Mouse (Mus musculus): ENCODE results near the gene Mmp25. TPM values are rescaled to one million over a fixed set of nuclear protein-coding genes. Genes with fewer than 3 reads are reported as not detected.

The Mmp25 gene
- polyA plus RNA-seq (2014; fragmentation: Illumina TruSeq; extraction: RNeasy Lipid Tissue Mini Kit (QIAGEN cat#74804); ENCODE audit: insufficient read depth, low read depth, low replicate concordance) = 0.27 TPM

DNA sequence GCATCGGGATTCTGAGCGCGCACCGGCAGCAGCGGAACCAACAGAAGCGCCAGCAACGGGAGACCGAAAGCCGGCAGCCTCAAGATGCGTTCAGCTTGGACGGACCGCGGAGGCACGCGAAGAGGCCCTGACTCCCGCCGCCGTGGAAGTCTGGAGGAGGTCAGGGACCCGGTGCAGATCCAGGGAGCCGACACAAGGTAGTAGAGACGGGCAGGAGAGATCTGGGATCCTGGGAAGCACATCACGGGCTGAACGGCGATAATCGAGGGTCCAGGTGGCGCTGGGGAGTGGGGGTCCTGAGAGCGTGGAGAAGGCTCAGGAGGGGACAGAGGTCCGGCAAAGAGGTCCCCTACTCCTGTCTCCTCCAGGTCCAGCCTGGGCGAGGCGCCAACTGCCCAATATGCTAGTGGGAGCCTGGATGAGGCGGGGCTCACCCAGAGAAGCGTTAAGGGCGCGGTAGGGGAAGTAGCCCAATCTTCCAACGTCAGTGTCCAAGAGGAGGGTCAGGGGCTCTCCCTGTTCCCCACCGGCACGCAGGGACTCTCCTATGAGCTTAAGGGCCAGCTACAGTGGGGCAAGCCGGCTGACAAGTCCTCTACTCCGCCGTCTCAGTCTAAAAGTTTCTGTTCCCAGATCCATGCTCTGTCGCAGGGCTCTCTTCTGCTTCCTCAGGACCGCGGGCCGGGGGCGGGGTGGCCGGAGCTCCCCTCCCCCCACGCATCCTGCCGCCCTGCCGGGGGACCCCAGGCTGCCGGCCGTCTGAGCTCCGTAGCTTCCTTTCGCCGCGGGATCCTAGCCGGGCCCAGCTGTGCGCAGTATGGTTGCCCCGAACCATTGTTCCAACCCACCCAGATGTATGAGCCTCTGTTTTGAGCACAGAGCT lies at the start of gene Mmp25:
TSS of gene Mmp25 (minus strand) at position 665 of the 883 bp plus-strand sequence.

DNA sequence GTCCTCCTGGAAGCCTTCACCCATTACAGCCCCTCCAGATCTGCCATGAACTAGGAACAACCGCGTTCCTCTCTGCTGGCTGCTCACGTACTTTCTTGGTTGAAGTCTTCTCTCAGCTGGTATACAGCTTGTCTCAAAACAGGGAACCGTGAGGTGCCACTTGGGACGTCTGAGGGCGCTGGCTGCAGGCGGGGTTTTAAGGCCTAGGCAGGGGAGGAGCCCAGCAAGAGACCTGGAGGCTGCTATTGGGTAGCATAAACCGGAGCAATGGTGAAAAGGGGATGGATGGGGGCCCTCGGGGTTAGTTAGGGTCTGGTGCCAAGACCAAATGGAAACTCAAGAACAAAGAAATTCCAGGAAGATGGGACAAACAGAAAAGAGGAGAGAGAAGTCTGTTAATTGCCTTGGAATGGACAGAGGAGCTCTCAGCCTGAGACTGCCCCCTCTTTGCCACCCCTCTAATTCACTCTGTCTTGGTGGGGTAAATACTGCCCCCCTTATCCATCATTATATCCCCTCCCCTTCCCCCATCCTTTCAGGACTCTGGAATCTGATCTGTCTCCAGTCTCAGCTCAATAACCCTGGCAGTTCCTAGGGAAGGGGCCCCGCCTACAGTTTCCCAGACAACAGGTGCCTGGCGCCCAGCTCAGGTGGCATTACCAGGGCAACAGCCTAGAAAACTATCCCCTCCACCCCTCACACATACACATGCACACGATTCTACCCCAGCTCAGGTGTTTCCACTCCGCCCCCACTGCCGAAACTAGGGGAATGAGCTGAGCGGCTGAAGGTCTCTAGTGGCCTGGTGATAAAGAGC lies 39.0 kb upstream of the Mmp25 start, which contains the start of gene Cldn9:
TSS of gene Cldn9 (minus strand) at position 171 of the 817 bp plus-strand sequence.

DNA sequence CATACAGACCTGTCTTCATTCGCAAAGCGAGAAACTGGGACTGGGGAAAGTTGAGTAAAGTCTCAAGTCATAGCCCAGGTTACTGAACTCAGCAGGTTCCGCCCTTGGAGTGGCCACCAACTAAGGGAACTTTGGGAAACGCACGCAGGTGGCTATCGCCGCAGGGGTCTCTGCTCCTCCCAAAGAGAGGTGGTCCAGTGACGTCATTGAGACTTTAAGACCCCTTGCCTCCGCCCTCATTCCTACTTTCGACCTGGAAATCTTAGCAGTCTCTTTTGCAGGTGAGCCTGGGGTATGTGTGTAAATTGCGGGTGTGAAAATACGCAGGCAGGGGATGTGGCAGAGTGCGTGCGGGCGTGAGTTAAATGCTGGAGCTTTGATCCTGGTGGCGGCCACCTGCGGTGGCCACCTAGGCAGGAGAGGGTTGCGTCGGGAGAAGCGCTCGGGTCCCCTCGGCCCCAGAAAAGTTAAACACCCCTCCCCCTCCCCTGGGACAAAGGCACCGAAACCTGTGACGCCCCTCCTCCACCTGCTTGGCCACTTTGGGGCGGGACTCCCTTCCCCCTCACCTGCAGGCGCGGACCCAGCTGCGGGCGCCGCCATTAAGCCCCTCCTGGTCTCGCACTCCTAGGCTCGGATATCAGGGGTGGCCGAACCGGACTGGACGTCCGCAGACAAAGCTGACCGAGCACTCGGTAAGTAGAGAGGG lies 34.2 kb upstream of the Mmp25 start, which contains the start of gene Cldn6:
TSS of gene Cldn6 (plus strand) at position 123 of the 709 bp plus-strand sequence.

DNA sequence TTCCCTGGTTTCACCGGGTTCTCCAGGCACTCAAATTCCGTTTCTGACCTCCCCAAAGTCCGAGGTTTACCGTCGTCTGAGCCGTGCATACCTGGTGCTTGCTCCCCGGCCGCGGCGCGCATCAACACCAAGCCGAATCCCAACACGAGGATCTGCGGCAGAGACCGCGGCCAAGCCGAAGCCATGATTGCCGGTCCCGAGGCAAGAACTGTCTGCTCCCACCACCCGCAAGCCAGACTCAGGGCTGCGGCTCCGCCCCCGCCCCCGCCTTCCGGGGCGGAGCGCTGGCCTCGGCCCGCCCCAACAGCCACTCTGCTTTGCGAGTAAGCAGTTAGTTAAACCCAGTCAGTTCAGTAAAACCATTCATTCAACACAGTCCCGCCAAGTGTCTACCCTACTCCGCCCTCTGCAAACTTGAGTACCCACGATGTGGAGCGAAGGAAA lies 32.2 kb upstream of the Mmp25 start, which contains the start of gene Tnfrsf12a:
TSS of gene Tnfrsf12a (minus strand) at position 233 of the 444 bp plus-strand sequence.

DNA sequence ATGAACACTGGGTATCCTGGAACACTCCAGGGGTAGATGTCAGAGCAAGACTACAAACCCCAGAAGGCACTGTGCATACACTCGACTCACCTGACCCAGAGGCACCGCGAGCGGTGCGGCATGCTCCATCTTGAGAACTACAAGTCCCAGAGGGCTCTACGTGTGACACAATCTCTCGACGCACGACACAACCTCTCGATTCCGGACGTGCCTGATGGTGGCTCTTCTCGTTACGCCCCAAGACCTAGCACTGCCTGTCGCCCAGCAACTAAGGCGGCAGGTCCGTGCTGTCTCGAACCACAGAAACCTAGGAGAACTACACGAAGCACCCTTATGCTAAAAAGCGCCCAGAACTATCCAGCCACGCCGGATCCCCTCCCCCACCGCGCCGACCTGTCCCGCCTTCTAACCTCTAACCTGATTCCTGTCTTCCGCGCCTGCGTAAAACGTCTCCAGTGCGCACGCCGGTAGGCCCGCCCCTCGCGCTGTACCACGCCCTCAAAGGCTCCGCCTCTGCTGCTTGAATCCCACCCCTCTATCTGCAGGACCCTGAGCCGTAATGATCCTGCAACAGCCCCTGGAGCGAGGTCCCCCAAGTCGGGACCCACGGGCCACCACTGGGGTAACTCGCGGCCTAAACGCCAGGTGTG lies 28.5 kb upstream of the Mmp25 start, which contains the start of the genes Hcfc1r1 and Thoc6:
TSS of gene Hcfc1r1 (plus strand) at position 173 of the 650 bp plus-strand sequence.
TSS of gene Thoc6 (minus strand) at position 459 of the 650 bp plus-strand sequence.

DNA sequence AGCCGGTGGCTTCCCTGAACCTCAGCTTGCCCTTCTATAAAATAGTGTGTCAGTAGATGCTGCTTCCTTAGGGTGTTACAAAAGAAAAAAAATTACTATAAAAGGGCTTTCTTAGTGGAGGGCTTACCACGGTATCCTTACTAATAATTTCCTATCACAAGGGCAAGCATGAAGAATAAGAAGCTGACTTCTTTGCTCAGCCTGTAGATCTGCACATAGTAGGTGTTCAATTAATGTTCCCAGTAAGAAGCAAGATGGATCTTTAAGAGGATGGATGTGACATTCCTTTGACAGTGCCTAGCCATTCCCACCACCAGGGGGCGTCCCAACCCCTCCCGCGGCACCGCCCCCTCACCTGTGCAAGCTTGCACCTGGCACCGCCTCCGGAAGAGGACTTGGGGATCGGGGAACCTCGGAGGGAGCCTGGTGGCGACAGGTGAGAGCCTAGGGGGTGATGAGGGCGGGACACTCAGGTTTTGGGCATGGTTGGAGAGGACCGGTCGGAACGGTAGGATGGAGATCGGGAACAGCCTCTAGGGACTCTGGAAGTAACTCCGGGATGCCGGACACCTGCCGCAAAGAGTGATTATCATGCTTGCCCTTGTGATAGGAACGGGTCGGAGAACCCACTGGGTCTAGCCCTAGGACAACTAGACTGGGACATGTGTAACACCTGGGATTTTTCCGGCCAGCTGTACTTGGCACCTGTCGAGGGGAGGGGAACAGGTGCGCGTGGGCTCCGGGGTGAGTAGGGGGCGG lies 15.2 kb upstream of the Mmp25 start, which contains the start of gene Bicdl2:
TSS of gene Bicdl2 (plus strand) at position 390 of the 759 bp plus-strand sequence.

DNA sequence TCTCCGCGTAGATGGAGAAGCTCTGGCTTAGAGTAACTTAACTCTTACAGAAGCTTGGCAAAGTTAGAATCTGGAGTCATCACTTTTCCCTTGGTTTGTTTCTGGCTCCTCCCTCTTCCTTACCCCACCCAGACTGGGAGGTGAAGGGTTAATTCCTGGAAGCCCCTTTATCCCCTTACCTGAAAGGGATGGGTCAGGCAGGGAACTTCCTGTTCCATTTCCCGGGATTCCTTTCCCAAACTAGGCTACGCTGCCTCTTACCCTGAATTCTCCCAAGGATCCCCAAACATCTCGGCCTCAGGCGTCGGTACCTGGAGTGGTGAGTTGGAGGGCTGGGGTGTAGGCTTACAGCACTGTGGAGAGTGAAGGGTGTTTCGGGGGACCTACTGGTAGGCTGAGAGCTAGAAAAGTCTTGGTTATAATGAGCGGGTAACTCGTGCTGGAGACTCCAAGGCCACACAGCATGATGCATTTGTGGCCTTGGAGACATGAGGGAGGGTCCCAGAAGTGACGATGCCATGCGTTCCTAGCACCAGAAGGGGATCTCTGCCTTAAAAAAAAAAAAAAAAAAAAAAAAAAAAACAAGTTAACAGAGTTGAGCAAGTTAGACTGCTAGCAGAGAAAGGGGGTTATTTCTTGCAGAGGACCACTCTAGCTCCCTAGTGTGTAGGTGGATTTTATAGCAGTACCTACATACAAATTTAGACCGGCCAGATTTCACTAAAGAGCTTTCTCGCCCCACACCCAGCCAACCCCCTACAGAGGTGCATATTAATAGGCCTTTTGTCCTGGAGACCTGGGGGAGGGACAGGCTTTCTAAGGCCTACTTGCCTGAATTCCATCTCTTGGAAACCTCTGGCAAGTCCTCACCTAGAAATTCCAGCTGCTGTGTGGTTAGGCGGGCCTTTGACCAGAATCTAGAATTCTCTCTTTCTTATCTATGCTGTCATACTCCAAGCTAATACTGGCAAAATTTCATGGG lies 44.1 kb downstream of the Mmp25 start, which contains the start of gene Zscan10:
TSS of gene Zscan10 (plus strand) at position 216 of the 982 bp plus-strand sequence.

DNA sequence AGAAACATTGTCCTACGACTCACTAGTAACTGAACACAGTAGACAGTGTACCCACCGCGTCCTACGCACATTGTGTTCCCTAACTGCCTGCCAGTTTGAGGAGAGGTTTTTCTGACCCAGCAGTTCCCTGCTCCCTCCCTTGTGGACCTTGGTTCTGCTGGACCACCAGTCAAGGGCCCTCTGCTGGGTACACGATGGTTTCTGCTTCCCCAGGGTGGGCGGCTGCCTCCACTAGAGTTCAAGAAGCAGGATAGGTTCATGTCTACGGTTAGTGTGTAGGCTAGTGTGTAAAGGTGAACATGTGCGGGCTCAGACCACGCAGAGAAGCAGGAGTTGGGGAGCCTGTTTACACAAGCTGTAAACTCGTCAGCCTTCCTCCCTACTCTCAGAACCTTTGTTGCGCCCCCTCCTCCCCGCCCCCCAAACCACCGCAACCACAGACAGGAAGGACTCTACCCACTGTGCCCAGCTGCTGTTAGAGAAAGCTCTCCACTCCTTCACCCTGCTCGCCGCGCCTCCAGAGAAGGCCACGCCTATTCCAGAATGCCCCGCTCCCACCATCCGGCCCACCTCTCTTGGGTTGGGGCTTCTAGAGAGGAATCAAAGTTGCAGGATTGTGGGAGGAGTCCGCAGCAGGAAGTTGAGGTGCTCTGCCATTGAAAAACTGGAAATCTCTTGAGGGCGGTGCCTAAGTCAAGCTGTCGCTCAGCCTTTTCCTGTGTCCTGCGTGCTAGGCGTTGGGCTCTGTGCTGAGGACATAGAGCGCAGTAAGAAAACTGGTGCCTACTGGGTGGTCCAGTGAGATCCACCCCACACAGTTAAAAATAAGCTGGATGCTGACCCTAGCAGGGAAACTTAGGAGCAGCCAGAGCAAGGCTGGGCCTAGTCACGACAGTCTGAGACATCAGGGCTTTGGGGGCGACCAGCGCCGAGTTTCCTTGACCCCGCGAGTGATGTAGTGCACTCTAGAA lies 46.2 kb downstream of the Mmp25 start, which contains the start of gene Zfp13:
TSS of gene Zfp13 (minus strand) at position 906 of the 971 bp plus-strand sequence.

Other genes starting within 250 kb of the Mmp25 start
- gene Vmn2r117, start 165.6 kb downstream of the Mmp25 start, polyA plus RNA-seq (2014; fragmentation: Illumina TruSeq; extraction: RNeasy Lipid Tissue Mini Kit (QIAGEN cat#74804); ENCODE audit: insufficient read depth, low read depth, low replicate concordance) = not detected
- gene Zfp213, start 81.0 kb downstream of the Mmp25 start, polyA plus RNA-seq (2014; fragmentation: Illumina TruSeq; extraction: RNeasy Lipid Tissue Mini Kit (QIAGEN cat#74804); ENCODE audit: insufficient read depth, low read depth, low replicate concordance) = 4.9 TPM
- 5.4 TPM for gene Zfp13, start 45.8 kb downstream of the Mmp25 start, polyA plus RNA-seq (2014; fragmentation: Illumina TruSeq; extraction: RNeasy Lipid Tissue Mini Kit (QIAGEN cat#74804); ENCODE audit: insufficient read depth, low read depth, low replicate concordance)
- gene Zscan10, start 44.4 kb downstream of the Mmp25 start, polyA plus RNA-seq (2014; fragmentation: Illumina TruSeq; extraction: RNeasy Lipid Tissue Mini Kit (QIAGEN cat#74804); ENCODE audit: insufficient read depth, low read depth, low replicate concordance) = not detected
- gene Bicdl2, start 15.2 kb upstream of the Mmp25 start, polyA plus RNA-seq (2014; fragmentation: Illumina TruSeq; extraction: RNeasy Lipid Tissue Mini Kit (QIAGEN cat#74804); ENCODE audit: insufficient read depth, low read depth, low replicate concordance) = 4.0 TPM
- gene Hcfc1r1, start 28.3 kb upstream of the Mmp25 start, polyA plus RNA-seq (2014; fragmentation: Illumina TruSeq; extraction: RNeasy Lipid Tissue Mini Kit (QIAGEN cat#74804); ENCODE audit: insufficient read depth, low read depth, low replicate concordance) = 190 TPM
- gene Thoc6, start 28.6 kb upstream of the Mmp25 start, polyA plus RNA-seq (2014; fragmentation: Illumina TruSeq; extraction: RNeasy Lipid Tissue Mini Kit (QIAGEN cat#74804); ENCODE audit: insufficient read depth, low read depth, low replicate concordance) = 13.9 TPM
- 52.6 TPM for gene Tnfrsf12a, start 32.2 kb upstream of the Mmp25 start, polyA plus RNA-seq (2014; fragmentation: Illumina TruSeq; extraction: RNeasy Lipid Tissue Mini Kit (QIAGEN cat#74804); ENCODE audit: insufficient read depth, low read depth, low replicate concordance)
- gene Cldn6, start 34.0 kb upstream of the Mmp25 start, polyA plus RNA-seq (2014; fragmentation: Illumina TruSeq; extraction: RNeasy Lipid Tissue Mini Kit (QIAGEN cat#74804); ENCODE audit: insufficient read depth, low read depth, low replicate concordance) = 0.33 TPM
- not detected for gene Cldn9, start 38.7 kb upstream of the Mmp25 start, polyA plus RNA-seq (2014; fragmentation: Illumina TruSeq; extraction: RNeasy Lipid Tissue Mini Kit (QIAGEN cat#74804); ENCODE audit: insufficient read depth, low read depth, low replicate concordance)
- gene 1520401A03Rik, start 77.5 kb upstream of the Mmp25 start, polyA plus RNA-seq (2014; fragmentation: Illumina TruSeq; extraction: RNeasy Lipid Tissue Mini Kit (QIAGEN cat#74804); ENCODE audit: insufficient read depth, low read depth, low replicate concordance) = not detected
- 4.5 TPM for gene Pkmyt1, start 81.1 kb upstream of the Mmp25 start, polyA plus RNA-seq (2014; fragmentation: Illumina TruSeq; extraction: RNeasy Lipid Tissue Mini Kit (QIAGEN cat#74804); ENCODE audit: insufficient read depth, low read depth, low replicate concordance)
- gene Paqr4, start 95.6 kb upstream of the Mmp25 start, polyA plus RNA-seq (2014; fragmentation: Illumina TruSeq; extraction: RNeasy Lipid Tissue Mini Kit (QIAGEN cat#74804); ENCODE audit: insufficient read depth, low read depth, low replicate concordance) = 16.5 TPM
- 0.32 TPM for gene Kremen2, start 100.6 kb upstream of the Mmp25 start, polyA plus RNA-seq (2014; fragmentation: Illumina TruSeq; extraction: RNeasy Lipid Tissue Mini Kit (QIAGEN cat#74804); ENCODE audit: insufficient read depth, low read depth, low replicate concordance)
- gene Flywch1, start 126.3 kb upstream of the Mmp25 start, polyA plus RNA-seq (2014; fragmentation: Illumina TruSeq; extraction: RNeasy Lipid Tissue Mini Kit (QIAGEN cat#74804); ENCODE audit: insufficient read depth, low read depth, low replicate concordance) = 21.7 TPM
- gene Flywch2, start 140.8 kb upstream of the Mmp25 start, polyA plus RNA-seq (2014; fragmentation: Illumina TruSeq; extraction: RNeasy Lipid Tissue Mini Kit (QIAGEN cat#74804); ENCODE audit: insufficient read depth, low read depth, low replicate concordance) = 11.3 TPM
- 98.6 TPM for gene Srrm2, start 145.3 kb upstream of the Mmp25 start, polyA plus RNA-seq (2014; fragmentation: Illumina TruSeq; extraction: RNeasy Lipid Tissue Mini Kit (QIAGEN cat#74804); ENCODE audit: insufficient read depth, low read depth, low replicate concordance)
- gene Elob, start 183.9 kb upstream of the Mmp25 start, polyA plus RNA-seq (2014; fragmentation: Illumina TruSeq; extraction: RNeasy Lipid Tissue Mini Kit (QIAGEN cat#74804); ENCODE audit: insufficient read depth, low read depth, low replicate concordance) = 496 TPM
- not detected for gene Prss33, start 190.8 kb upstream of the Mmp25 start, polyA plus RNA-seq (2014; fragmentation: Illumina TruSeq; extraction: RNeasy Lipid Tissue Mini Kit (QIAGEN cat#74804); ENCODE audit: insufficient read depth, low read depth, low replicate concordance)
- not detected for gene Prss32, start 198.6 kb upstream of the Mmp25 start, polyA plus RNA-seq (2014; fragmentation: Illumina TruSeq; extraction: RNeasy Lipid Tissue Mini Kit (QIAGEN cat#74804); ENCODE audit: insufficient read depth, low read depth, low replicate concordance)
- 0.25 TPM for gene Prss41, start 198.9 kb upstream of the Mmp25 start, polyA plus RNA-seq (2014; fragmentation: Illumina TruSeq; extraction: RNeasy Lipid Tissue Mini Kit (QIAGEN cat#74804); ENCODE audit: insufficient read depth, low read depth, low replicate concordance)
- not detected for gene Prss21, start 222.8 kb upstream of the Mmp25 start, polyA plus RNA-seq (2014; fragmentation: Illumina TruSeq; extraction: RNeasy Lipid Tissue Mini Kit (QIAGEN cat#74804); ENCODE audit: insufficient read depth, low read depth, low replicate concordance)
- not detected for gene Dcpp1, start 235.6 kb upstream of the Mmp25 start, polyA plus RNA-seq (2014; fragmentation: Illumina TruSeq; extraction: RNeasy Lipid Tissue Mini Kit (QIAGEN cat#74804); ENCODE audit: insufficient read depth, low read depth, low replicate concordance)
- gene Dcpp2, start 235.6 kb upstream of the Mmp25 start, polyA plus RNA-seq (2014; fragmentation: Illumina TruSeq; extraction: RNeasy Lipid Tissue Mini Kit (QIAGEN cat#74804); ENCODE audit: insufficient read depth, low read depth, low replicate concordance) = not detected

Measured in lung, adult 10 weeks (tissue).